Mouse (Mus musculus): ENCODE results near the gene Eif2ak4. TPM values are rescaled to one million over a fixed set of nuclear protein-coding genes. Genes with fewer than 3 reads are reported as not detected.
A peak's percentile ranks its signal among the peaks of the same experiment; 100 is the strongest.

Gene Eif2ak4
- total and polyA plus RNA-seq, 3 experiments, result 16.1 to 22.3 (median 18.1) TPM

DNA sequence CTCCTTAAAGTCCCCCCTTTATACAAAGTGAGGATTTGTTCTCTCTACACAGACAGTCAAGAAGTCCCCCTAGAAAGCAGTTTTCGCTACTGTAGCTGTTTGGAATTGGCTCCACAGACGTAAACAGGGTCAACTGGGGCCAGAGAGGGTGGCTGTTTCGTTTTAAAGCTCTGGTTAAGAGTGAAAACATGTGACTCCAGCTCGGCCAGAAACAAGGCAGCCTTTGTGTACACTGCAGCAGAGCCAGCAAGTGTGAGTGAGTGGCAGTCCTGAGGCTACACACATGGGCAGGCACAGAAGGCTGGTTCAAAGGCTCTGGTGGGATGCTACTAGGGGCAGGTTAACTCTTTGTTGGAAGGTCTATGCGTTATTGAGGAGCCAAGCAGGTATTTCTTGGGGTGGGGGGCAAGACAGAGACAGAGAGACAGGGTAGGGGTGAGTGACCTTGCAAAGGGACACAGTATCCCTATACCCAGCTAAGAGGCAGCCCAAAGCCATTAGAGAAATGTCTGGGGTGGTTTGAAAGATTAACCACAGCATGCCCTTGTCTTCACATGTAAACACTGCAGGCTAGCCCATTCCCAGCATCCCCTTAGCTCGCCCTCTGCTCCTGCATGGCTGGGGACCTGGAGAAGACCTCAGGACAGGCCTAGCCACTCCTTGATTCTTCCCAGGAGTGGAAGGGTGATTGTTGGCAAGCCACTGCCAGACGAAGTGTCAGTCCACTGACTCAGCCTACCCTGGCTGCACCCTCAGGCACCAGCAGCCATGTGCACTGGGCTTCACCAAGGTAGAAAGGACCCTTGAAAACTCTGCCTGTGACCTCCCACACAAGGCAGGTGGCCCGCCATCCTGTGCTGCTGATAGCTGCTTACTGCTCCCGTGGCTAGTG, 131.9 kb downstream of the Eif2ak4 start:
- Histone ChIP-seq H3K4me1 (ENCODE audit: control insufficient read depth in 1 of 2, insufficient read depth in 2 of 2) (peaks cover 16 to 42% of the 10 kb centered on the region in 2 experiments), H3K4me3 (replicated peaks in 1 of 3; ENCODE audit: low read depth in 2 of 3, low read length in 2 of 3, poor library complexity in 1 of 3) (no peak overlapping the region)

DNA sequence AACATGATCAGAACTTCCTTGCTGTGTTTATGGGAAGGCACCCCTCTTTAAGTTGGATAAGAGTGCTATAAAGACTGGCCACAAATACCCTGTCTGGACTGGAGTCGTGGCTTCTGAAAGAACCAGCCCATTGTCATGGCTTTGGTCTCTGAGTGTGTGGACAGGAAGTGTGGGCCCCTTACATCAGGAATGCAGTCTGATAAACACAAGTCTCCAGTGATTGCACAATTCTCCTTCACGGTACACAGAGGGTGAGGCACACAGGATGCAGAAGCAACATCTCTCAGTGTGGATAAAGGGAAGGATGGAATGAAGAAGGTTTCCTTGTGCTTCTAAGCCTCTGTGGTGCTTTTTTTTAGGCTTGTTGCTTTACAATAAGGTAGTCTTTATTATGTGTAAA, 133.8 kb downstream of the Eif2ak4 start:
- in situ Hi-C loops (cut with MboI; ENCODE audit: low pct_ligation_motif_present, low pct_unique_long_range_greater_than_20kb, low sequenced_read_pairs), result no loop called here
- TF ChIP-seq ZC3H11A (IDR thresholded peaks at IDR 0.05; ENCODE audit: low read depth, low read length) (no peak), NELFE (IDR thresholded peaks at IDR 0.05; ENCODE audit: low read depth, low read length) (no peak), MXI1 (IDR thresholded peaks at IDR 0.05; ENCODE audit: low read depth, low read length) (no peak), GABPA (IDR thresholded peaks at IDR 0.05; ENCODE audit: insufficient replicate concordance, low read depth, low read length) (no peak), ZNF384 (IDR thresholded peaks at IDR 0.05; ENCODE audit: low read depth, low read length) (no peak), POLR2AphosphoS2 (IDR thresholded peaks at IDR 0.05; ENCODE audit: low read depth, low read length) (no peak), MAZ (IDR thresholded peaks at IDR 0.05; ENCODE audit: low read depth, low read length) (no peak), ETS1 (conservative IDR thresholded peaks at IDR 0.05; ENCODE audit: low read depth, low read length) (no peak), TBP (conservative IDR thresholded peaks at IDR 0.05; ENCODE audit: low read depth, low read length) (no peak), NRF1 (IDR thresholded peaks at IDR 0.05; ENCODE audit: low read depth, low read length) (no peak)

More for the DNA sequence above, 131.9 kb downstream of the Eif2ak4 start:
- Histone ChIP-seq H3K9me3 (replicated peaks; ENCODE audit: low read length) (peaks cover 4% of the 10 kb centered on the region), H3K79me2 (replicated peaks; ENCODE audit: control insufficient read depth, extremely low read depth, insufficient read depth, poor library complexity, severe bottlenecking) (no peaks in the 10 kb centered on the region), H3K27ac (ENCODE audit: insufficient read depth, low read depth) (no peak overlapping the region), H3K4me2 (ENCODE audit: insufficient read depth, low read depth, poor library complexity, severe bottlenecking) (peak overlapping the region; percentile 21; the same call in 1 of the 2 replicates), H3K9ac (ENCODE audit: insufficient read depth, low read depth) (no peak overlapping the region), H3K27me3 (replicated peaks) (no peaks in the 10 kb centered on the region), H3K36me3 (replicated peaks in 1 of 2; ENCODE audit: control insufficient read depth in 1 of 2, insufficient read depth in 1 of 2, low read length in 1 of 2) (no peaks in the 10 kb centered on the region)
- no peak for DNase-seq (ENCODE audit: extremely low read depth)
- TF ChIP-seq HCFC1 (IDR thresholded peaks at IDR 0.05; ENCODE audit: low read depth, low read length) (no peak), POLR2A (IDR thresholded peaks at IDR 0.05; ENCODE audit: low read depth, low read length) (no peak), EP300 (IDR thresholded peaks at IDR 0.05; ENCODE audit: low read length) (0 out of 2 replicates have a peak, but pooled peaks have one; percentile 7), ETS1 (conservative IDR thresholded peaks at IDR 0.05; ENCODE audit: low read depth, low read length) (0 out of 2 replicates have a peak, but pooled peaks have one; percentile 8), MAZ (IDR thresholded peaks at IDR 0.05; ENCODE audit: low read depth, low read length) (0 out of 2 replicates have a peak, but pooled peaks have one; percentile 21), ELF1 (IDR thresholded peaks at IDR 0.05; ENCODE audit: low read depth, low read length) (no peak), USF1 (IDR thresholded peaks at IDR 0.05; ENCODE audit: low read depth, low read length) (no peak), UBTF (IDR thresholded peaks at IDR 0.05; ENCODE audit: low read depth, low read length) (no peak), MXI1 (IDR thresholded peaks at IDR 0.05; ENCODE audit: low read depth, low read length) (peak; percentile 68; the same call in 1 of the 2 replicates), MAX (IDR thresholded peaks at IDR 0.05; ENCODE audit: low read length) (peak; percentile 43; the same call in 1 of the 2 replicates)
- dilution Hi-C loops (cut with MboI; ENCODE audit: extremely low pct_ligation_motif_present, extremely low pct_unique_long_range_greater_than_20kb, low sequenced_read_pairs), result no loop called here
- in situ Hi-C loops (cut with MboI; ENCODE audit: low pct_ligation_motif_present, low pct_unique_long_range_greater_than_20kb, low sequenced_read_pairs), result no loop called here

More for the DNA sequence above, 133.8 kb downstream of the Eif2ak4 start:
- Histone ChIP-seq H3K9ac (ENCODE audit: insufficient read depth, low read depth) (no peak overlapping the region), H3K27ac (ENCODE audit: insufficient read depth, low read depth) (no peak overlapping the region), H3K4me3 (replicated peaks in 1 of 3; ENCODE audit: low read depth in 2 of 3, low read length in 2 of 3, poor library complexity in 1 of 3) (no peak overlapping the region), H3K36me3 (replicated peaks in 1 of 2; ENCODE audit: control insufficient read depth in 1 of 2, insufficient read depth in 1 of 2, low read length in 1 of 2) (no peaks in the 10 kb centered on the region), H3K79me2 (replicated peaks; ENCODE audit: control insufficient read depth, extremely low read depth, insufficient read depth, poor library complexity, severe bottlenecking) (no peaks in the 10 kb centered on the region), H3K27me3 (replicated peaks) (no peaks in the 10 kb centered on the region), H3K4me1 (ENCODE audit: control insufficient read depth in 1 of 2, insufficient read depth in 2 of 2) (peaks cover 20 to 52% of the 10 kb centered on the region in 2 experiments), H3K9me3 (replicated peaks; ENCODE audit: low read length) (peaks cover 4% of the 10 kb centered on the region), H3K4me2 (ENCODE audit: insufficient read depth, low read depth, poor library complexity, severe bottlenecking) (no peak overlapping the region)
- dilution Hi-C loops (cut with MboI; ENCODE audit: extremely low pct_ligation_motif_present, extremely low pct_unique_long_range_greater_than_20kb, low sequenced_read_pairs), result no loop called here
- DNase-seq (ENCODE audit: extremely low read depth), result no peak
